Mouse (Mus musculus) left cerebral cortex, postnatal 36 days (tissue): Measurements from ENCODE around the gene 1700016D06Rik. TPM values are rescaled to one million over a fixed set of nuclear protein-coding genes. Genes with fewer than 3 reads are reported as not detected.

ENCODE experiments used
- DNase-seq, 2 experiments: peaks; one replicate each; pipeline ENCODE4 v3.0.0; 2021 to 2022; ENCODE audit warnings: low spot score in 2 of 2, mixed read lengths in 1 of 2
- intact Hi-C: fragments of 180-260 bp; cut with DNase I; formaldehyde crosslinking; loops from one replicate; pipeline ENCODE4 v1.15.1; 2025
- total RNA-seq, 2 experiments: library from RNA; stranded (reverse); gene quantifications; 2 replicates each; pipeline ENCODE4 v1.2.3; 2021

The 1700016D06Rik gene
- not detected for total RNA-seq

DNA sequence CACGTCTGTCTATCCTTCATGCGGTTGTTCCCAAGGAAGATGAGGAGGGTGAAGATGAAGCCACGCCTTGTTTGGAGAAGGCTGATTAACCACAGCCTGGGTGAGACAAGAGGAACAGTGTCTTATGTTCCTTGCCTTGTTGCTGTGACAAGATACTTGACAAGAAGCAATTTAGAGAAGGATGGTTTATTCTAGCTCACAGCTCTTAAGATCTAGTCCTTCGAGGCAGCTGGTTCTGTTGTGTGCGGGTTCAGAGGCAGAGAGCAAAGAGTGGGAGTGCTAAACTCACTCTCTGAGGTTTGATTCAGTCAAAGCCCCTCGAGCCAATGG, at the start of gene 1700016D06Rik:
Gene 1700016D06Rik, minus strand, starts transcription at position 31 of the 330 bp plus-strand sequence.
- DNase-seq = no peak
- intact Hi-C loops = loop anchor here (2.0 to 5.0 kb wide), 2 partner anchors 66 to 154 kb away; partner anchors contain the start of gene Ankrd10

DNA sequence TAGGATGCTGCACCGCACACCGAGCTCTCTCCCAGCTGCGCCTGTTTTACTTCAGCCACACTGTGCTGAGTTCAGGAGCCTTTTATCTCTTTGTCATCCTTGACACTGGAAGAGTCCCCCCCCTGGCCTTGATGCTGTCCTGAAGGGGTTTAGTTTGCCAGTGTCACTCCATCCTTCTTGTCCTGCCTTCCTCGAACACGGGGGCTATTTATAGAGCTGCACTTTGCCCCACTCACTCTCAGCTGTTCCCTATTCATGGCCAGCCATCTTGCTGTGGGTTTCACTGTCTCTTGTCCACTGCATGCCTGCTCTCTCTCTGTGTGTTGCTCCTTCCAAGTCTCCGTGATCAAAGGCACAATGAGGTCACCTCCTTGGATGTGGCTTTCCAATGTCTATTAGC, 48.6 kb upstream of the 1700016D06Rik start:
- intact Hi-C loops = no loop called here
- no peak for DNase-seq

DNA sequence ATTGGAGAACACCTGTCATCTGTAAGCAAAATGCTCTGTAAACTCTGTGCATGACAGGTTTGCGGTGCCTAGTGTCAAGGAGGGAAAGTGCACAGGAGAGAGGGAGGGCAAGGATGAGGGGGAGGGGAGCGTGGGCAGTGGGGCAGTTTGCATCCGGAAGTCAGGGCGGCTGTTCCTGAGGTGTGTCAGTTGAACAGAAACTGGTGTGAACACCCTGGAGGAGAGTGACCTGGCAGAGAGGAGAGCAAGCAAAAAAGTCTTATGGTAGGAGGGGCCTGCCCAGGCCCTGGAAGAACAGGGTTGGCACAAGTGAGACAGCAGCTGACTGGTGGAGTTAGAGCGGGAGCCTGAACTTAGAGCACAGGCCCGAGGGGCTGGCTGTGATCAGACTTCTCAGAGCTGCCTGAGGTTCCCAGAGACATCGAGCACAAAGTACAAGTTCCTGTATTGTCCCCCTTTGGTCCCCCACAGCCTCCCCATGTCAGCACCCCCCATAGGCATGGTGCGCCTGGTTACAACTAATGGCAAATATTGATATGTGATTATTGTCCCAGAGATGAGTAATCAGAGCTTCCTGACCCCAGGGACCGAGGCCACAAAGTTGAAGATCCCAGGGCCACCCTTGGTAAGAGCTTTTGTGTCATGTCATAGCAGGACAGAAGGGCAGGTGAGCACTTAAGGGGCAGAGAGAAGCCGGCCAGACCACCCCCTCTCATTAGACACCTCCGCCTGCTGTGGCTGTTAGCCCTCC, 46.2 kb upstream of the 1700016D06Rik start:
- no peak for DNase-seq
- intact Hi-C loops = no loop called here

DNA sequence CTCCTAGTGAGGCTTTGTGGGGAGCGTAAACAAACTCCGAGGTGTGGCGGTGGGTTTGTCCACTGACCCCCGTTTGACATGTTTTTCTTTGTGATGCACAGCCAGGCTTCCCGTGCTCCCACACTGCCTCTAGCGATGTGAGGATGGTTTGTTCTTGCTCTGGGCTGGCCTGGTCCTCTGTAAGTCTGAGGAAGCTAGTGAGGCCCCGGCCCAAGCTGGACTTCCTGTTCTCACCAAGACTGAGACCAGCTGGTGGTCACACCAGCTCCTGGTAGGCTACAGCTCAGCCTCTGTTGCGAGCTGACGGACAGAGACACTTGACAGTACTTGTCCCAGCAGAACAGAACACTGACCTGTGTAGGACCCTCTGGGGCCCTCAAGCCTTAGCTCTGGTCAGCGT, 42.7 kb upstream of the 1700016D06Rik start:
- intact Hi-C loops = no loop called here
- DNase-seq = no peak

DNA sequence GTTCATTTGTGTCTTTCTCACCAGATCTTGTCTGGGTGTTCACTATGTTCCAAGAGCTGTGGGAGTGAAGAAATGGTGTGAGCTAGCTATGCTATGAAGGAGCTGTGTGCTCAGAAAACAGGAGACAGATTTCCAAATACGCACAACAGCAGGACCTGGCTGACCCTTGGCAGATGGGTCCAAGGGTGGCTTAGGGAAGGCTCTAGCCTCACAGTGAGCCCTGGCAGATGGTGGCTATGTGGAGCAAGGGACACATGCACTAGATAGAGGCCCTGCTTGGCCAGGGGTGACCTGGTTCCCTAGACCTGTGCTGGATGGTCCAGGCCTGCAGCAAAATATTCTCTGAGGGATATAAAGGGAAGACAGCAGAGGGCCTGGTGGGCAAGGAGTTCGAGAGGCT, 40.0 kb upstream of the 1700016D06Rik start:
- DNase-seq = no peak
- intact Hi-C loops = no loop called here

DNA sequence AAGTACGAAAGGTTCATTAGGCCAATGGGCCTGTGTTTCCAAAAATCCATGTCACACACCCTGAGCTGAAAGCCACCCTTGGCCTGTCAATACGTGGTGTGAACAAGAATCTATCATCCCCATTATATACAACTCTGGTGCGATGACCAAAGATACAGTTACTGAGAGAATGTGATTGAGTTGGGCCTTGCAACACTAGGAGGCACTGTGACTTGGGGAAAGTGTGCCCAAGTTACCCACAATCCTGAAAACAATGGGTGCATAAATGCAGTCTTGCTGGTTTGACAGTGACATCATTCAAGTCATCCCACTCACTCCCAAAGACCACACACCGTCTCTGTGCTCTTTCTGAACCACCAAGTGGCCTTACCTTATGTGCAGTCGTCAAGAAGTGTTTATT, 38.2 kb upstream of the 1700016D06Rik start:
- intact Hi-C loops = no loop called here

DNA sequence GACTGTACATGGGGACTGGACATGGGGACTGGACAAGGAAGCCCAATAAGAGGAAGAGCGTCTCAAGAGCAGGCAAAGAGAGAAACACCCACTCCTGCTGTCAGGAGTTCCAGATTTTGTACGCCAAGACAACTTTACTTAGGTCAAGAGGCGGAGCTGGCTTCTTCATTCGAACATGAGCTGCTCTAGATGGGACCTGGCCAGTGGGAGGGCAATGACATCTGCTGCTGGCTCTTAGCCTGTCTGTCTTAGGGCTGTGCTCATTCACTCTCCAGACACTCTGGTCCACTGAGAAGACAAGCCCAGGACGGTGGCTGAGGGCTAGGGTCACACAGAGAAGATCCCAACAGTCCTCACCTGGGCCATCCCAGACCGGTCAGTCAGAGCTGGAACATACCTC, 36.2 kb upstream of the 1700016D06Rik start:
- intact Hi-C loops = no loop called here
- DNase-seq = no peak

More for the DNA sequence above, 38.2 kb upstream of the 1700016D06Rik start:
- no peak for DNase-seq

DNA sequence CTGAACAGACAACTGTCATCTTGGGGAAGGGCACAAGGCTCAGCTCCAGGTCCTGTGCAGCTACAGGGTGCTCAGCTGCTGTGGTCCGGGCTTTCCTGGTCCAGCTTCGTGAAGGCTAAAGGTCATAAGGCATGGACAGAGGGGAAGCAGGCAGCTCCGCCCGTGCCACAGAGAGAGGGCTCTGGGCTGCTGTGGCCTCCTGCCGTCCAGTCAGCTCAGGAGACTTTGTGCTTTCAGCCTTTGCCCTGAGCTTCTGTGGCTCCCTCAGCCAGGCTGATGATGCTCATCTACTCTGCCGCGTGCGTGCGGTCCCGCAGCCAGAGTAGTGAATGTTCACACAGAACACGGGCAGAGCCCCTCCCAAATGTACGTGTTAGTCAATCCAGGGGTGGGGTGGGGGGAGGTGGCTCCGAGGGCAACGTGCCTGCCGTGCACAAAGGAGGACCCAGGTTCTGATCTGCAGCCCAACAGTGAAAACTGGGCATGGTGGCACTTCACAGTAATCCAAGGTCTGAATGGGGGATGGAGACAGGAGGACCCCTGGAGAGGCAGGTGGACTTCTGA, 34.9 kb upstream of the 1700016D06Rik start:
- intact Hi-C loops = no loop called here
- DNase-seq = no peak

DNA sequence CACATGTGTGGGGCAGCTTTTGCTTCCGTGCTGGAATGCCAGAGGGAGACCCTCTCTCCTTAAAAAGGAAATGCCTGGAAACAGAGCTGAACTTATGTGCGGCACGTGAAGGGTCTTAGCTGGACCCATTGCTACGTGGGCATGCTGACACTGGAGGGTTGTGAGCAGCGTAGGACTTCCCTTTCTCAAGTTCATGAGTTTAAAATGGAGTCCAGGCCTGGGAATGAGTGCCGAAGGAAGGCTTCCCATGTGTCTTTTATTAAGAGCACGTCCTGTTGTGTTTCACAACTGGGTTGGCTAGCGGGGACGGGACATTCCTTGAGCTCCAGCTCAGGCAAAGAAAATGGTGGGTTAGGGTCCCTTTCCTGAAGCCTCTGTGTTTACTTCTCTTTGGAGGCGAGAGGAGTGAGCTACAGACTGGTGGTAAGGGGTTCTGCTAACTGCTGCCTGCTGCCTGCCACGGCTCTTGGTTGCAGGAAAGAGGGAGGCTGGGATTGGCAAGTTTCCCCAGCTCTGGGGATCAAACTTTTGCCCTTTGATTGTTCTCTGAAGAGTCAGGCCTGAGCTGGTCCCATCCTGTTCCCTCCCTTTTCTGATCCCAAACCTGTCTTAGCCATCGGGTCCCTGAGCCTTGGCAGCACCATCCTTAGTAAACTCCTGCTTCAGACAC, 29.5 kb upstream of the 1700016D06Rik start:
- no peak for DNase-seq
- intact Hi-C loops = no loop called here

DNA sequence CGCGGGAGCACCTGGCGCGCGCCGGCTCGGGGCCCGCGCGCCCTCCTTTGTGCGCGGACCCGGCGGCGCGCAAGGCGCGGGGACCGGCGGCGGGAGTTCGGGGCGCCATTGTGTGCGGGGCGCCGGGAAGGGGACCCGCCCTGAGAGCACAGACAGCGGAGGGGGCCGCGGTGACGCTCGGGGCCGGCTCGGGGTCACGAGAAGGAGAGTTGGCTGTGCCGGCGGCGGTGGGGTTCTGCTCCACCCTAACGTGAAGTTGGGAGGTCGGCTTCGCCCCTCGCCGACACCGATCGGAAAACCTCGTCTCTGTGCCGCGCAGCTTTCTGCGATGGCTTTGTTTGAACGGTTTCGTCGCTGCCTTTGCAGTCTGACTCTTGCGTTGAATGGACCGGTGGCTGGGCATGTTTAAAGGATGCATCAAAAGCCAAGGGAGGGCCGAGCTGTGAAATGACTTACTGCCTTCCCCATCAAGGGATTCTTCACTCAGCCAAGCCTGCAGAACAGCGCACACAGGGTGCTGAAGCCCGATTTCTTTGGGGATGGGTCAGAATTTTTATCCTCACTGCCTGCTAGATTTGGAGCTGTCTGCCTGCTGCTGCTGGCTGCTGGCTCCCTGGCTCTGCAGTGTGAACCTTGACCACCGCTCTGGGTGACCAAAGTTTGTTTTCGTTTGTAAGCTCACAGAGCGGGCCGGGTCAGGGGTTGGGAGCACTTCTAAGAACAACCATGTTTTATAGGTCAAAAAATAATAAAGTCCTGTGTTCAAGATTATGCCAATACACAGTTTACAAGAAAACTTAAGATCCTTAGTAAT, 27.8 kb upstream of the 1700016D06Rik start:
- peak; percentile 47 to 69 for DNase-seq
- intact Hi-C loops = loop anchor here (5.0 kb wide), 1 partner anchor 171 kb away; the partner anchor contains the start of gene Ing1

DNA sequence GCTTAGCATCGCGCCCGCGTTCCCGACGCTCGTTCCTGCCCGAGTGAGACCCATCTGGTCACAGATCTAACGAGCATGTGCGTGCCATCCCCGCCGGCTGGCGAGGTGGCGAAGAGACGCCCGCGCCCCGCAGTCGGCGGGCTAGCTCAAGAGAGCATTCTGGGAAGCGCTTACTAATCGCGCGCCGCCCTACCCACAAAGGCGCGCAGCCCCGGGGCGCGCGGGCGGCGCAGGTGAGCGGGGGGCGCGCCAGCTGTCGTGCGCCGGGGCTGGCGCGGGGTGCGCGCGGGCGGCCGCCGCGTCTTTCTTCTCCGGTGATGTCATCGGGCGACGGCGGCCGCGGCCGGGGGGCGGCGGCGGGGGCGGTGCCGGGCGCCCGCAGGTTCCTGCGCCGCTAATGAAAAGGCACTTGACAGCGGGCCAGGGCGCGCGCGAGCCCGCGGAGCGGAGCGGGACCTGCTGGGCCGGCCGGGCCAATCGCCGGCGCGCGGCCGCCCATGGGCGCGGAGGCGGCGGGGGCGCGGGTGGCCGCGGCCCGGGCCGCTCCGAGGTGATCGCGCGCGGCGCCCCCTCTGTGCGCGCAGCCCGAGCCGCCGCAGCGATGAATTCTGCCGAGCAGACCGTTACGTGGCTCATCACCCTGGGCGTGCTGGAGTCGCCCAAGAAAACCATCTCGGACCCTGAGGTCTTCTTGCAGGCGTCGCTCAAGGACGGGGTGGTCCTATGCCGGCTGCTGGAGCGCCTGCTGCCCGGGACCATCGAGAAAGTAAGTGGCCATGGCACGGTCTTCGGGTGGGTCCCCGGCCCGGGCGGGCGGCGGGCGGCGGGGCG, 27.0 kb upstream of the 1700016D06Rik start, which contains the start of gene Arhgef7:
Gene Arhgef7, plus strand, starts transcription at position 71 of the 831 bp plus-strand sequence.
- intact Hi-C loops = loop anchor here (5.0 kb wide), 1 partner anchor 171 kb away; the partner anchor contains the start of gene Ing1
- peak; percentile 80 to 88 for DNase-seq

DNA sequence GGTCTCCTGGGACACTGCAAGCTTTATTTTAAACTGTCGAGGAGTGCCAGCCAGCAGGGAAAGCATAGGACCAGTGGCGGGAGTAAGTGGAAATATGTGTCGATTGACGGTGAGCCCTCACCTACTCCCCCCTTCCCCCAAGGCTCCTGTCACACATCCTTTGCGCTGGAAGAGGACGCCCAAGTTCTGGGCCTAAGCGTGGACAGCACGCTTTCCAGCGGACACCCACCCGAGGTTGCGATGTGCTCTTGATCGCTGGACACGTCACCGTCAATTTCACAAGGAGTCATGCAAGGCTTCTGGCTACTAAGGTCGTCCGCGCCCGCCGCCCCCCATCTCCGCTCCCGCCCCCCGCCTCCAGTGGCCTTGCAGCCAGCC, 26.4 kb upstream of the 1700016D06Rik start:
- intact Hi-C loops = loop anchor here (5.0 kb wide), 1 partner anchor 170 kb away; the partner anchor contains the start of gene Ing1
- no peak for DNase-seq

DNA sequence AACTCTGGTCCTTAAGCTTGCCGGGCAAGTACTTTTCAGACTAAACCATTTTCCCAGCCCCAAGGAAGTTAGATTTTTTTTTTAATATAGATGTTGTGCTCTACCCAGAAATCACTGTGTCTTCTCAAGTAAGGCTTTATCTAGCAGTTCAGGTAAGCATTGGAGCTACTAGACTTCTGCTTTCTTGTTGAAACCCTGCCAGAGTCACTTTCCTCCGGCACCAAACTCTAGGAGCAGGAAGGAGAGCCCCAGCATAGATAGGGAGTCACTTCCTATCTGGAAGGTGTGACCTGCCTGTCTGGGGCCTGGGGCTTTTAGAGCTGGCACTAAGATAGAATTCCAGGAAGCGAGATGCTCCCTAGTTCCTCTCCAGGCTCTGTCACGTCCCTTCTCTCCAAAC, 16.3 kb upstream of the 1700016D06Rik start:
- DNase-seq = no peak
- intact Hi-C loops = no loop called here

DNA sequence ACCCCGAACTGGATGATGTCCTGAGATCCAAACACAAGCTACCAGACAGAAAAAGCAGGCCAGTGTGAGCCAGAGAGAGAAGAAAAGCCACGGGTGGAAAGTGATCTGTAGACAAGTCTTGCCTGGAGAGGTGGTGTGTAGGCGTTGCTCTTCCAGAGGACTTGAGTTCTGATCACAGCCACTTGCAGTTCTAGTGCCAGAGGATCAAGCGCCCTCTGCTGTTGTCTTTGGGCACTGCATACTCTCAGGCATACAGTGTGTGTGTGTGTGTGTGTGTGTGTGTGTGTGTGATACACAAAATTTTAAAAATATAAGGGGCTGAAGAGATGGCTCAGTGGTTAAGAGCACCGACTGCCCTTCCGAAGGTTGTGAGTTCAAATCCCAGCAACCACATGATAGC, 11.4 kb upstream of the 1700016D06Rik start:
- intact Hi-C loops = no loop called here
- no peak for DNase-seq

DNA sequence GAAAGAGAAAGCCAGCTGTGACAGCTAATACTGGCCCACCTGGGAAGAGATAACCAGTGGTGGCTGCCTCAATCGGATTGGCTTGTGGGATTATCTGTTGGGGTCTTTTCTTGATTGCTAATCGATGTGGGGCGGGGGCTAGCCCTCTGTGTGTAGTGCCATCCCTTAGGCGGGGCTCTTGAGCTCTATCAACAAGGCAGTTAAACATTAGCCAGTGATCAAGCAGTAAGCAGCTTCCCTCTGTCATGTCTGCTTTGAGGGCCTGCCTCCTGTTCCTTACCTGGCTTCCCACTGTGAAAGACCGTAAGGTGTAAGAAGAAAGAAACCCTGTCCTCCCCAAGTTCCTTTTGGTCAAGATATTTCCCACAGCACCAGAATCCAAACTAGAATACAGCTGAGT, 9.6 kb upstream of the 1700016D06Rik start:
- no peak for DNase-seq

DNA sequence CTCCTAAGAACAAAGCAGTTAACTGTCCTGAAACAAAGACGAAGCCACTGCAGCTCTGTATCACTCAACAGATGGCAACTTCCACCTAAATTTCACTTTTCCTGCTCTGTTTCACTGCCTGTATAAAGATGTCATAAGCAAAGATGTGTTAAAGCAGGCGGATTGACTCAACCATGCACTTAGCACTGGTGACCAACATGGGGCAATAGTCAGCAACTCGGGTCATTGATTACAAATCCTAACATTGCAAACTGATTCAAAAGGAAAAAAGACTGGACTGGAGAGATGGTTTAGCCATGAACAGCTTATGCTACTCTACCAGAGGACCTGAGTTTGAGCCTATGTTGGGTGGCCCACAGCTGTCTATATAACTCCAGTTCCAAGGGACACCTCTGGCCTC, 8.7 kb upstream of the 1700016D06Rik start:
- no peak for DNase-seq
- intact Hi-C loops = no loop called here

More for the DNA sequence above, 9.6 kb upstream of the 1700016D06Rik start:
- intact Hi-C loops = no loop called here

DNA sequence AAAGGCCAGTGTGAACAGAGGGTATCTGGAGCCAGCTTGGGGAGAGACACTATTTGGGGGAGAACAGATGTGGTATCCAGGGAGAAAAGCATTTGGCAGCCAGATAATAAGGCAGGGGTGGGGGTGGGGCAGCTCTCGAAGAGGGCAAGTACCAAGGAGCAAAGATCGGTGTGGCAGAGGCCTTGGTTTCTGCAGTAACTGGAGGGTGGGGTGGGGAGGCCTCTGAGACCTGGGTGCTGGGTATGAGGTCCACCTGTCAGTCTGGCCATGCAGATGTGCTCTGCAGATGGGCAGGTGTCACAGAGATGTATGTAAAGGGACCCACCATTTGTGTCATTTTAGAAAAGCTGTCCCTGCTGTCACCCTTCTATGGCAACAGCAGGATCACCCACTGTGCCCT, 8.0 kb upstream of the 1700016D06Rik start:
- no peak for DNase-seq
- intact Hi-C loops = no loop called here

DNA sequence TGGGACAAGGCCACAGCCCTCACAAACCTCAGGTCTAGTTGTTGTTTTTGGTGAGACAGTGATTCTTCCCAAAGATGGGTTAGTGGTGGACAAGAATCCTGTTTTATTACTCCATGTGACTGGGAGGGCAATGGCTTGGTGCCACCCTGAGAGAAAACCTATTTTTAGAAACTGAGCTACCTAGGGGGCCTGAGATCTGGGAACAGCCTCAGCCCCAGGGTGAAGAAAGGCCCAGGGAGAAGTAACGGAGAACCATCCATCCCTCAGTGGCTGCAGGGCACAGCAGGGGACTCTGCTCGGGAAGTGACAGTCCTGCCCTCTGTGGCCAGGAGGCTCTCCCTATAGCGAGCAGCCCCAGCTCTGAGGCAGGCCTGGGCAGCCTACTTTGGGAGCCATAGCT, 6.8 kb upstream of the 1700016D06Rik start:
- intact Hi-C loops = no loop called here
- no peak for DNase-seq

DNA sequence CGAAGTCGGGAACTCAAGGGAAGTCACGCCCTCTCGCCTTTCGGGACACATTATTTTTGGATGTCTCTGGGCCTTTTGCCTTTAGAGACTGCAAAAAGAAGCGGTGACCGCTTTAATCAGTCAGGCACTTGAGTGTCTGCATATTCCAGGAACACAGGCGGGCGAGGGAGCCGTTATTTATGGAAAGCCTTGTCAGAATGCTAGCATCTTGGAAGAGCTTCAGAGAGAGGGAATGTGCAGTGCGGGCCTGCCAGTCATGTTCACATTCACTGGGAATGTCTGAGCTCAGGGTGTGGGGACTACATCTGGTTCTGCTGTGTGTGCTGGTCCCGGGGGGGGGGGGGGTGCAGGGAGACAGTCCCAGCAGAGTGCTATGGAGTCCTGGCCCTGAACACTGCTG, 5.0 kb upstream of the 1700016D06Rik start:
- DNase-seq = peak; percentile 36 to 44
- intact Hi-C loops = no loop called here
